8 mouse cellular contexts compared by ENCODE assay signal in genomic region chr5:143058208-143058607, GRCm38 (mm10). TPM values are rescaled to one million over a fixed set of nuclear protein-coding genes. Genes with fewer than 3 reads are reported as not detected.
A peak's percentile ranks its signal among the peaks of the same experiment; 100 is the strongest.
DNase-seq lines count a peak whose midpoint lies in the region; ATAC-seq lines count a peak whose summit lies in the region.

No protein-coding gene starts in this region.

- ATAC-seq in heart, embryonic 12.5 days (ENCODE audit: insufficient number of reproducible peaks, low FRiP score): peak; percentile 83
- peak; percentile 74 for ATAC-seq in erythroblast, adult 5-6 weeks (replicated peaks; ENCODE audit: low FRiP score, poor library complexity, severe bottlenecking)

- WGBS in heart, embryonic 12.5 days: 8% methylated on average over 2 of the region's 2 CpGs

- H3K4me1 ChIP-seq in heart, embryonic 12.5 days (replicated peaks): peaks cover 81% of the 10 kb centered on the region

- DNase-seq in heart, postnatal 36 days: no peak
- peak; percentile 49 for DNase-seq in MN1 (ENCODE audit: low spot score)
- DNase-seq in lung, postnatal 25 days (ENCODE audit: low spot score): peak; percentile 59
- DNase-seq in layer of hippocampus, adult 9-10 months (ENCODE audit: low spot score): no peak
- no peak for DNase-seq in gastrocnemius, postnatal 14 days
- no peak for DNase-seq in left cerebral cortex, adult 11 months (ENCODE audit: low spot score)

- H3K27ac ChIP-seq in heart, embryonic 12.5 days (ENCODE audit: poor library complexity, severe bottlenecking): peak overlapping the region; percentile 93

- no peaks in the 10 kb centered on the region for H3K27me3 ChIP-seq in heart, embryonic 12.5 days (replicated peaks)

- H3K36me3 ChIP-seq in heart, embryonic 12.5 days: 0 out of 2 replicates have a peak, but pooled peaks cover 9% of the 10 kb centered on the region

- H3K9ac ChIP-seq in heart, embryonic 12.5 days: no peak overlapping the region

- H3K4me3 ChIP-seq in heart, embryonic 12.5 days: no peak overlapping the region

- no peaks in the 10 kb centered on the region for H3K9me3 ChIP-seq in heart, embryonic 12.5 days (replicated peaks)

- intact Hi-C loops in heart, postnatal 36 days (cut with DNase I): no loop called here
- intact Hi-C loops in gastrocnemius, postnatal 14 days (cut with DNase I; ENCODE audit: low total_unique reads): no loop called here

- no peak overlapping the region for H3K4me2 ChIP-seq in heart, embryonic 12.5 days

RNA-seq across cellular contexts. Expression of gene Rnf216, which starts 54.6 kb away (rescaled TPM):
- polyA plus RNA-seq in heart, embryonic 12.5 days (2016; fragmentation: Nextera tagmentation; extraction: Ambion mirVana): 38.7 and 40.4 TPM in 2 replicates
- total RNA-seq in heart, postnatal 36 days (2021): 10 to 100 TPM; 27.1 to 28.0 TPM
- total RNA-seq in erythroblast, adult 5-6 weeks (2015; ENCODE audit: low replicate concordance): 10.4 and 19.9 TPM in 2 replicates
- 31.5 and 53.4 TPM in 2 replicates for total RNA-seq in erythroblast, adult 5-6 weeks (2017; ENCODE audit: low replicate concordance)
- total RNA-seq in gastrocnemius, postnatal 14 days (2021): 10 to 100 TPM; 16.6 to 19.0 TPM

Comparison
In these comparisons a context has a peak if more than half of its experiments do, and no peak if none do; other contexts are left out.
1. DNase-seq: peak in MN1 (single experiment) and lung, postnatal 25 days (single experiment); none in heart, postnatal 36 days (0 of 2), layer of hippocampus, adult 9-10 months (single experiment), gastrocnemius, postnatal 14 days (single experiment) and left cerebral cortex, adult 11 months (single experiment).